Mouse (Mus musculus): ENCODE measurements around the gene Gm7534. TPM values are rescaled to one million over a fixed set of nuclear protein-coding genes. Genes with fewer than 3 reads are reported as not detected.

Gm7534 gene
- not detected in 2 replicates for total RNA-seq (2014; fragmentation: Nextera tagmentation)
- total RNA-seq (2017) = not detected in 2 replicates

GRCm38 (mm10) chr4:134202904-134203303, at the start of gene Gm7534:
Gene Gm7534 (minus strand): TSS chr4:134203004.
- no peak for ATAC-seq (replicated peaks; ENCODE audit: poor library complexity, severe bottlenecking)

- no peak for ATAC-seq (replicated peaks; ENCODE audit: poor library complexity, severe bottlenecking)
Measured at GRCm38 (mm10) chr4:134252131-134252910, 49.5 kb upstream of the Gm7534 start.

GRCm38 (mm10) chr4:134251241-134252130, 48.7 kb upstream of the Gm7534 start:
- peak; percentile 21 for ATAC-seq (replicated peaks; ENCODE audit: poor library complexity, severe bottlenecking)

GRCm38 (mm10) chr4:134250930-134251240, 48.1 kb upstream of the Gm7534 start:
- ATAC-seq (replicated peaks; ENCODE audit: poor library complexity, severe bottlenecking) = no peak

GRCm38 (mm10) chr4:134250116-134250929, 47.5 kb upstream of the Gm7534 start:
- ATAC-seq (replicated peaks; ENCODE audit: poor library complexity, severe bottlenecking) = no peak

GRCm38 (mm10) chr4:134249651-134250050, 46.8 kb upstream of the Gm7534 start:
- ATAC-seq (replicated peaks; ENCODE audit: poor library complexity, severe bottlenecking) = peak; percentile 62

- no peak for ATAC-seq (replicated peaks; ENCODE audit: poor library complexity, severe bottlenecking)
Measured at GRCm38 (mm10) chr4:134246719-134247258, 44.0 kb upstream of the Gm7534 start, which contains the start of gene Gm30191. Gene Gm30191 (plus strand): TSS chr4:134246935.

GRCm38 (mm10) chr4:134246256-134246655, 43.5 kb upstream of the Gm7534 start:
- ATAC-seq (replicated peaks; ENCODE audit: poor library complexity, severe bottlenecking) = no peak

- peak; percentile 85 for ATAC-seq (replicated peaks; ENCODE audit: poor library complexity, severe bottlenecking)
Measured at GRCm38 (mm10) chr4:134245148-134245843, 42.5 kb upstream of the Gm7534 start, which contains the start of gene Zfp593. Gene Zfp593 (minus strand): TSS chr4:134245592.

GRCm38 (mm10) chr4:134243516-134244250, 40.9 kb upstream of the Gm7534 start, which contains the start of gene E130218I03Rik:
Gene E130218I03Rik (plus strand): TSS chr4:134243662.
- no peak for ATAC-seq (replicated peaks; ENCODE audit: poor library complexity, severe bottlenecking)

- no peak for ATAC-seq (replicated peaks; ENCODE audit: poor library complexity, severe bottlenecking)
Measured at GRCm38 (mm10) chr4:134238686-134239085, 35.9 kb upstream of the Gm7534 start.

- peak; percentile 53 for ATAC-seq (replicated peaks; ENCODE audit: poor library complexity, severe bottlenecking)
Measured at GRCm38 (mm10) chr4:134238279-134238651, 35.5 kb upstream of the Gm7534 start, which contains the start of gene Cnksr1. Gene Cnksr1 (minus strand): TSS chr4:134238399.

GRCm38 (mm10) chr4:134237582-134238278, 34.9 kb upstream of the Gm7534 start:
- no peak for ATAC-seq (replicated peaks; ENCODE audit: poor library complexity, severe bottlenecking)

GRCm38 (mm10) chr4:134234876-134235275, 32.1 kb upstream of the Gm7534 start:
- no peak for ATAC-seq (replicated peaks; ENCODE audit: poor library complexity, severe bottlenecking)

GRCm38 (mm10) chr4:134230431-134230830, 27.6 kb upstream of the Gm7534 start:
- ATAC-seq (replicated peaks; ENCODE audit: poor library complexity, severe bottlenecking) = no peak

GRCm38 (mm10) chr4:134227194-134227593, 24.4 kb upstream of the Gm7534 start, which contains the start of gene Catsper4:
Gene Catsper4 (minus strand): TSS chr4:134227383.
- ATAC-seq (replicated peaks; ENCODE audit: poor library complexity, severe bottlenecking) = no peak

- no peak for ATAC-seq (replicated peaks; ENCODE audit: poor library complexity, severe bottlenecking)
Measured at GRCm38 (mm10) chr4:134222793-134223600, 20.2 kb upstream of the Gm7534 start.
